Mouse (Mus musculus) heart, adult 2 months (tissue): ENCODE measurements at regions not wholly inside any gene's neighbourhood (a gene's known extent, or its start where the extent isn't known, plus 50 kb on each side); places are given as distances from the start of the nearest gene placed in this dataset.

ENCODE experiments used
- EP300 ChIP-seq: fragments of 200-500 bp; IDR thresholded peaks from 2 replicates; pipeline ENCODE4 v1.6.1; 2011; ENCODE audit warnings: low read depth, low read length, control low read depth; ENCODE audit not compliant: insufficient read depth
- POLR2A ChIP-seq: fragments of 200-500 bp; IDR thresholded peaks from 2 replicates; pipeline ENCODE4 v1.6.1; 2011; ENCODE audit warnings: mild to moderate bottlenecking, low read depth, low read length, control low read depth; ENCODE audit not compliant: insufficient read depth

- TF ChIP-seq EP300 (no peak), POLR2A (no peak)
Measured at GRCm38 (mm10) chr14:74240212-74240611, 400.4 kb upstream of the Htr2a start.
